In the genomic region with DNA sequence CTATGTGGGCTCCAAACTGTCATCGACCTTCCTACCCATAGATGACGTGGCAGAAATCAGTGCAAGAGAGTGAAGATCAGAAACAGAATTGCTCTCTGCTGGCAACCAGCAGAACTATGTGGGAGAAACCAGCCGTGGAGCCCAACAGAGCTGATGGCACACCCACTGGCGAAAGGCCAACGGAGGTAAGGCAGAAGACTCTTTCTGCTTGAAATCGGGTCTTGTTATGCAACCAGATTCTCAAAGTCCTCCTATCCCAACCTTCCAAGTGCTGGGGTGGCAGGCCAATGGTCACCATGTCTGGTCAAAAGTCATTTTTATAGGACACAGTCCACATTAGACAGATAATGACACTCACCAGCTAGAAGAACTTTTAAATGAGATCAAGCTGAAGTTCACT, we compare ENCODE assay signal across 10 mouse cellular contexts. TPM values are rescaled to one million over a fixed set of nuclear protein-coding genes. Genes with fewer than 3 reads are reported as not detected.
DNase-seq lines count a peak whose midpoint lies in the region; ATAC-seq lines count a peak whose summit lies in the region.
"Had no signal": no experiment of that assay in that cellular context is flagged by ENCODE, and none has a peak within 500 bp of the region (broad histone marks: within the 10 kb centered on the region; RNA-seq: fewer than 3 reads in every experiment).

No protein-coding gene starts in this region.

- DNase-seq in cerebellum, postnatal 4 days (ENCODE audit: low spot score in 2 of 2) = no peak
- peak; percentile 50 for DNase-seq in left cerebral cortex, postnatal 4 days
- DNase-seq in left cerebral cortex, postnatal 36 days (ENCODE audit: low spot score in 2 of 2) = no peak
- peak; percentile 76 to 79 for DNase-seq in cerebellum, adult 18-20 months
- peak; percentile 94 to 96 for DNase-seq in kidney, postnatal 36 days
- DNase-seq in gastrocnemius, postnatal 4 days (ENCODE audit: low spot score in 2 of 2) = no peak
- DNase-seq in B cell, adult 2 months = no peak
- DNase-seq: embryo, embryonic 11 days had no signal

- intact Hi-C loops in left cerebral cortex, postnatal 4 days (cut with DNase I) = no loop called here
- intact Hi-C loops in left cerebral cortex, postnatal 36 days (cut with DNase I) = no loop called here

- 0 out of 2 replicates have a peak, but pooled peaks have one; percentile 18 for ATAC-seq in cerebellum, adult (ENCODE audit: insufficient number of reproducible peaks, low FRiP score, low TSS enrichment)

RNA-seq across cellular contexts. Expression of gene Gm6525, which starts 40.6 kb away (rescaled TPM):
- not detected for total RNA-seq in left cerebral cortex, postnatal 4 days (2021)
- not detected for total RNA-seq in left cerebral cortex, postnatal 36 days (2021)
- total RNA-seq in gastrocnemius, postnatal 4 days (2021) = under 1 TPM; 0.36 to 0.37 TPM
- total RNA-seq: hematopoietic stem cell, adult 5-6 weeks had no signal

RNA-seq across cellular contexts. Expression of gene Mnd1, which starts 58.9 kb away (rescaled TPM):
- 1 to 10 TPM; 2.7 to 2.9 TPM for total RNA-seq in left cerebral cortex, postnatal 4 days (2021)
- total RNA-seq in left cerebral cortex, postnatal 36 days (2021) = 1 to 10 TPM; 1.6 to 2.1 TPM
- total RNA-seq in gastrocnemius, postnatal 4 days (2021) = 10 to 100 TPM in 1 of 2 experiments, 1 to 10 TPM in 1; 8.3 to 11.7 TPM

Comparison
In these comparisons a context has a peak if more than half of its experiments do, and no peak if none do; other contexts are left out.
1. DNase-seq: peak in left cerebral cortex, postnatal 4 days (single experiment), cerebellum, adult 18-20 months (2 of 2) and kidney, postnatal 36 days (2 of 2); none in cerebellum, postnatal 4 days (0 of 2), left cerebral cortex, postnatal 36 days (0 of 2), gastrocnemius, postnatal 4 days (0 of 2) and B cell, adult 2 months (0 of 2).